Comparison of ENCODE assay signal across 19 mouse cellular contexts in the genomic region with DNA sequence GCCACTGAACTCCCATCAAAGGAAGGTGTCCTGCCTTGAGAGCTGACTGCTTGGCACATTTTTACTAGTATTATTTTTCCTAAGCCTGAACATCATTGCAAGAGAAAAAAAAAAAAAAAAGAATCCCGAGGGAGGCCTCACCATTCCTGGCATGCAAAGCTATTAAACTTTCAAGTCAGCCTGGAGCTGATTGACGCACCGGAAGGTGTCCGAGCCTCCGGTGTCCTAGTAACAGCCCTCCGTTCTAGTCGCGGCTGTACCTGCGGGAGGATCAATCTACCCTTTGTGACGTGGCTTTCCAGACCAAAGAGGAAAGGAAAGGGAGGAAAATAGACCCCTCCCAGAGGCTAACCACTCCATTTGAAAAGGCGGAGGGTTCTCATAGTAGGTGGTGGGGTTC. TPM values are rescaled to one million over a fixed set of nuclear protein-coding genes. Genes with fewer than 3 reads are reported as not detected.
DNase-seq lines count a peak whose midpoint lies in the region; ATAC-seq lines count a peak whose summit lies in the region.
"Had no signal": no experiment of that assay in that cellular context is flagged by ENCODE, and none has a peak within 500 bp of the region (broad histone marks: within the 10 kb centered on the region; RNA-seq: fewer than 3 reads in every experiment).

No protein-coding gene starts in this region.

- WGBS in kidney, embryonic 16.5 days, result 13% methylated on average over 11 of the region's 11 CpGs
- WGBS in hindbrain, embryonic 11.5 days, result 29% methylated on average over 11 of the region's 11 CpGs
- 20% methylated on average over 11 of the region's 11 CpGs for WGBS in limb, embryonic 15.5 days

- no peaks in the 10 kb centered on the region for H3K27me3 ChIP-seq in kidney, embryonic 16.5 days (ENCODE audit: insufficient read depth, low read length)
- H3K27me3 ChIP-seq in hindbrain, embryonic 11.5 days (ENCODE audit: control insufficient read depth, insufficient read depth, low read length), result no peaks in the 10 kb centered on the region
- no peaks in the 10 kb centered on the region for H3K27me3 ChIP-seq in limb, embryonic 15.5 days
- H3K27me3 ChIP-seq: stomach, embryonic 15.5 days had no signal

- no peaks in the 10 kb centered on the region for H3K36me3 ChIP-seq in kidney, embryonic 16.5 days (ENCODE audit: insufficient read depth, low read length)
- H3K36me3 ChIP-seq in hindbrain, embryonic 11.5 days (ENCODE audit: control insufficient read depth, insufficient read depth, low read length), result no peaks in the 10 kb centered on the region
- H3K36me3 ChIP-seq in limb, embryonic 15.5 days, result no peaks in the 10 kb centered on the region
- H3K36me3 ChIP-seq: stomach, embryonic 15.5 days had no signal

- H3K4me2 ChIP-seq in kidney, embryonic 16.5 days (replicated peaks; ENCODE audit: low read depth, low read length), result peak overlapping the region; percentile 39
- H3K4me2 ChIP-seq in hindbrain, embryonic 11.5 days (replicated peaks; ENCODE audit: low read depth, low read length), result no peak overlapping the region
- peak overlapping the region; percentile 27; the same call in 1 of the 2 replicates for H3K4me2 ChIP-seq in limb, embryonic 15.5 days
- H3K4me2 ChIP-seq: stomach, embryonic 15.5 days had no signal

- no peak overlapping the region for H3K27ac ChIP-seq in kidney, embryonic 16.5 days (ENCODE audit: low read length)
- no peak overlapping the region; the same call in 1 of the 2 replicates for H3K27ac ChIP-seq in hindbrain, embryonic 11.5 days (ENCODE audit: low read depth, low read length)
- H3K27ac ChIP-seq in limb, embryonic 15.5 days, result no peak overlapping the region
- H3K27ac ChIP-seq: liver, embryonic 14.5 days; stomach, embryonic 15.5 days had no signal

- DNase-seq in kidney, postnatal 14 days, result no peak
- DNase-seq in brain, adult 2 months (ENCODE audit: low read depth, low spot score), result peak; percentile 39
- peak; percentile 16 for DNase-seq in hindbrain, embryonic 11.5 days (ENCODE audit: low spot score)
- no peak for DNase-seq in gastrocnemius, adult 8-10 months (ENCODE audit: low spot score in 2 of 2)
- no peak for DNase-seq in frontal cortex, postnatal 10 days (ENCODE audit: low spot score in 2 of 2)
- DNase-seq: cerebellum, adult 9-11 months; gastrocnemius, postnatal 14 days; heart, postnatal 10 days; kidney, postnatal 36 days; layer of hippocampus, postnatal 36 days; lung, postnatal 4 days; right cerebral cortex, postnatal 4 days had no signal

- H3K9me3 ChIP-seq in kidney, embryonic 16.5 days (ENCODE audit: low read length), result no peaks in the 10 kb centered on the region
- H3K9me3 ChIP-seq in hindbrain, embryonic 11.5 days (ENCODE audit: control insufficient read depth, low read length), result no peaks in the 10 kb centered on the region
- H3K9me3 ChIP-seq in limb, embryonic 15.5 days, result no peaks in the 10 kb centered on the region
- H3K9me3 ChIP-seq: stomach, embryonic 15.5 days had no signal

- no peak overlapping the region for H3K9ac ChIP-seq in kidney, embryonic 16.5 days (replicated peaks; ENCODE audit: low read length)
- no peak overlapping the region for H3K9ac ChIP-seq in hindbrain, embryonic 11.5 days (ENCODE audit: low read depth, low read length)
- H3K9ac ChIP-seq in limb, embryonic 15.5 days, result no peak overlapping the region
- H3K9ac ChIP-seq: liver, embryonic 14.5 days; stomach, embryonic 15.5 days had no signal

- no peak for ATAC-seq in kidney, embryonic 16.5 days (ENCODE audit: low FRiP score, low TSS enrichment)
- no peak for ATAC-seq in hindbrain, embryonic 11.5 days (ENCODE audit: low FRiP score)
- ATAC-seq in limb, embryonic 15.5 days (ENCODE audit: insufficient number of reproducible peaks, low FRiP score, low TSS enrichment, low read depth), result no peak
- ATAC-seq: Patski had no signal

- no peak overlapping the region for H3K4me3 ChIP-seq in kidney, embryonic 16.5 days (ENCODE audit: low read length)
- H3K4me3 ChIP-seq in hindbrain, embryonic 11.5 days (ENCODE audit: low read depth, low read length), result no peak overlapping the region
- H3K4me3 ChIP-seq in limb, embryonic 15.5 days, result no peak overlapping the region
- H3K4me3 ChIP-seq: myocyte; stomach, embryonic 15.5 days had no signal

- H3K4me1 ChIP-seq in kidney, embryonic 16.5 days (ENCODE audit: insufficient read depth, low read length), result peaks cover 14% of the 10 kb centered on the region
- peaks cover 7% of the 10 kb centered on the region; the same call in 1 of the 2 replicates for H3K4me1 ChIP-seq in hindbrain, embryonic 11.5 days (replicated peaks; ENCODE audit: control insufficient read depth, insufficient read depth, low read length)
- peaks cover 22% of the 10 kb centered on the region for H3K4me1 ChIP-seq in limb, embryonic 15.5 days

RNA-seq across cellular contexts. Expression of gene Bfsp2, which starts 8.4 kb away (rescaled TPM):
- polyA plus RNA-seq in kidney, embryonic 16.5 days (2015; fragmentation: Nextera tagmentation; extraction: Ambion mirVana), result 0.54 and 0.57 TPM in 2 replicates
- polyA plus RNA-seq in hindbrain, embryonic 11.5 days (2014; fragmentation: Nextera tagmentation; extraction: Ambion mirVana), result 0.54 and 2.1 TPM in 2 replicates
- 0.66 and 1.4 TPM in 2 replicates for polyA plus RNA-seq in limb, embryonic 15.5 days (2015; fragmentation: Nextera tagmentation; extraction: Ambion mirVana)
- under 1 TPM in 3 of 4 experiments, not detected in 1; 0.40 to 0.77 (median 0.58) TPM for total RNA-seq in gastrocnemius, adult 8-10 months (2022)
- total RNA-seq: adrenal gland, adult 18-20 months had no signal
- polyA plus RNA-seq: Patski had no signal

Comparison
In these comparisons a context has a peak if more than half of its experiments do, and no peak if none do; other contexts are left out.
1. DNase-seq: peak in brain, adult 2 months (single experiment) and hindbrain, embryonic 11.5 days (single experiment); none in kidney, postnatal 14 days (single experiment), gastrocnemius, adult 8-10 months (0 of 2) and frontal cortex, postnatal 10 days (0 of 2).